Mouse (Mus musculus) bone marrow macrophage, adult 2 months (primary cell): ENCODE measurements around the gene Slc7a14.

Source experiments
- CTCF ChIP-seq: IDR thresholded peaks from 2 replicates; pipeline ENCODE4 v1.5.1; 2012; ENCODE audit warnings: low read depth, mild to moderate bottlenecking, low read length, moderate library complexity
- POLR2A ChIP-seq: IDR thresholded peaks from 2 replicates; pipeline ENCODE4 v1.6.1; 2012; ENCODE audit warnings: mild to moderate bottlenecking, low read depth, low read length, borderline replicate concordance

GRCm38 (mm10) chr3:31233746-31234312, 76.3 kb downstream of the Slc7a14 start:
- TF ChIP-seq CTCF (no peak), POLR2A (no peak)
